Comparison of ENCODE assay signal across 11 mouse cellular contexts in genomic region chr17:28516881-28517280, GRCm38 (mm10). TPM values are rescaled to one million over a fixed set of nuclear protein-coding genes. Genes with fewer than 3 reads are reported as not detected.
DNase-seq lines count a peak whose midpoint lies in the region; ATAC-seq and TF ChIP-seq lines count a peak whose summit lies in the region.
"Had no signal": no experiment of that assay in that cellular context is flagged by ENCODE, and none has a peak within 500 bp of the region (broad histone marks: within the 10 kb centered on the region; RNA-seq: fewer than 3 reads in every experiment).

No protein-coding gene starts in this region.

- peaks cover 76% of the 10 kb centered on the region for H3K27me3 ChIP-seq in hindbrain, embryonic 10.5 days (ENCODE audit: insufficient read depth, poor library complexity, severe bottlenecking)
- H3K27me3 ChIP-seq in hindbrain, embryonic 11.5 days (ENCODE audit: control insufficient read depth, insufficient read depth, low read length) = peaks cover 7% of the 10 kb centered on the region; the same call in 1 of the 2 replicates
- H3K27me3 ChIP-seq in embryonic facial prominence, embryonic 10.5 days (replicated peaks; ENCODE audit: low read depth, poor library complexity, severe bottlenecking) = peaks cover 90% of the 10 kb centered on the region
- no peaks in the 10 kb centered on the region for H3K27me3 ChIP-seq in limb, embryonic 15.5 days

- H3K27ac ChIP-seq in hindbrain, embryonic 10.5 days = no peak overlapping the region
- no peak overlapping the region for H3K27ac ChIP-seq in hindbrain, embryonic 11.5 days (ENCODE audit: low read depth, low read length)
- H3K27ac ChIP-seq in embryonic facial prominence, embryonic 10.5 days (replicated peaks) = no peak overlapping the region
- H3K27ac ChIP-seq in limb, embryonic 15.5 days = peak overlapping the region; percentile 89
- no peak overlapping the region; the same call in 1 of the 2 replicates for H3K27ac ChIP-seq in left cerebral cortex, adult 2 months

- H3K9ac ChIP-seq in hindbrain, embryonic 11.5 days (ENCODE audit: low read depth, low read length) = no peak overlapping the region
- H3K9ac ChIP-seq in limb, embryonic 15.5 days = no peak overlapping the region

- intact Hi-C loops in left cerebral cortex, adult 2 months (cut with DNase I) = no loop called here

- no peak for ATAC-seq in hindbrain, embryonic 11.5 days (ENCODE audit: low FRiP score)
- ATAC-seq in limb, embryonic 15.5 days (ENCODE audit: insufficient number of reproducible peaks, low FRiP score, low TSS enrichment, low read depth) = no peak

- peaks cover 58% of the 10 kb centered on the region for H3K4me1 ChIP-seq in hindbrain, embryonic 10.5 days (replicated peaks)
- H3K4me1 ChIP-seq in hindbrain, embryonic 11.5 days (replicated peaks; ENCODE audit: control insufficient read depth, insufficient read depth, low read length) = 0 out of 2 replicates have a peak, but pooled peaks cover 2% of the 10 kb centered on the region
- H3K4me1 ChIP-seq in embryonic facial prominence, embryonic 10.5 days = peaks cover 63% of the 10 kb centered on the region
- peaks cover 51% of the 10 kb centered on the region for H3K4me1 ChIP-seq in limb, embryonic 15.5 days

- peak overlapping the region; percentile 59; the same call in 1 of the 2 replicates for H3K4me3 ChIP-seq in hindbrain, embryonic 10.5 days
- no peak overlapping the region for H3K4me3 ChIP-seq in hindbrain, embryonic 11.5 days (ENCODE audit: low read depth, low read length)
- peak overlapping the region; percentile 66; the same call in 1 of the 2 replicates for H3K4me3 ChIP-seq in embryonic facial prominence, embryonic 10.5 days
- peak overlapping the region; percentile 49; the same call in 1 of the 2 replicates for H3K4me3 ChIP-seq in limb, embryonic 15.5 days
- no peak overlapping the region for H3K4me3 ChIP-seq in left cerebral cortex, adult 2 months

- no peaks in the 10 kb centered on the region for H3K9me3 ChIP-seq in hindbrain, embryonic 10.5 days
- no peaks in the 10 kb centered on the region for H3K9me3 ChIP-seq in hindbrain, embryonic 11.5 days (ENCODE audit: control insufficient read depth, low read length)
- no peaks in the 10 kb centered on the region for H3K9me3 ChIP-seq in embryonic facial prominence, embryonic 10.5 days
- no peaks in the 10 kb centered on the region for H3K9me3 ChIP-seq in limb, embryonic 15.5 days

- no peak; the same call in 1 of the 2 replicates for TF ChIP-seq CTCF in left cerebral cortex, adult 2 months (IDR thresholded peaks at IDR 0.05)

- no peak overlapping the region for H3K4me2 ChIP-seq in hindbrain, embryonic 11.5 days (replicated peaks; ENCODE audit: low read depth, low read length)
- H3K4me2 ChIP-seq in limb, embryonic 15.5 days = peak overlapping the region; percentile 96

- 71% methylated on average over 4 of the region's 4 CpGs for WGBS in hindbrain, embryonic 10.5 days
- WGBS in hindbrain, embryonic 11.5 days = 70% methylated on average over 4 of the region's 4 CpGs
- 63% methylated on average over 4 of the region's 4 CpGs for WGBS in embryonic facial prominence, embryonic 10.5 days
- 77% methylated on average over 4 of the region's 4 CpGs for WGBS in limb, embryonic 15.5 days

- no peak for DNase-seq in hindbrain, embryonic 10.5 days (ENCODE audit: low spot score)
- no peak for DNase-seq in hindbrain, embryonic 11.5 days (ENCODE audit: low spot score)
- peak; percentile 70 for DNase-seq in 416B (ENCODE audit: low read depth)
- no peak for DNase-seq in embryonic facial prominence, embryonic 10.5 days (ENCODE audit: low spot score)
- DNase-seq in left cerebral cortex, adult 2 months (ENCODE audit: extremely low spot score in 1 of 2, low spot score in 2 of 2) = no peak
- DNase-seq in cerebellum, postnatal 10 days = no peak
- DNase-seq in gastrocnemius, postnatal 10 days = no peak

- H3K36me3 ChIP-seq in hindbrain, embryonic 10.5 days = no peaks in the 10 kb centered on the region
- H3K36me3 ChIP-seq in hindbrain, embryonic 11.5 days (ENCODE audit: control insufficient read depth, insufficient read depth, low read length) = no peaks in the 10 kb centered on the region
- no peaks in the 10 kb centered on the region for H3K36me3 ChIP-seq in embryonic facial prominence, embryonic 10.5 days (replicated peaks)
- no peaks in the 10 kb centered on the region for H3K36me3 ChIP-seq in limb, embryonic 15.5 days

RNA-seq across cellular contexts. Expression of gene Fkbp5, which starts 0.4 kb away (rescaled TPM):
- polyA plus RNA-seq in hindbrain, embryonic 10.5 days (2016; fragmentation: Nextera tagmentation; extraction: Ambion mirVana) = 34.3 and 37.9 TPM in 2 replicates
- polyA plus RNA-seq in hindbrain, embryonic 11.5 days (2014; fragmentation: Nextera tagmentation; extraction: Ambion mirVana) = 11.9 and 12.1 TPM in 2 replicates
- 32.0 and 32.8 TPM in 2 replicates for polyA plus RNA-seq in embryonic facial prominence, embryonic 10.5 days (2016; fragmentation: Nextera tagmentation; extraction: Ambion mirVana)
- 29.8 and 42.1 TPM in 2 replicates for polyA plus RNA-seq in limb, embryonic 15.5 days (2015; fragmentation: Nextera tagmentation; extraction: Ambion mirVana)
- total RNA-seq in left cerebral cortex, adult 2 months (2021) = 10 to 100 TPM; 51.5 to 54.4 TPM
- total RNA-seq in gastrocnemius, postnatal 10 days (2021) = 10 to 100 TPM in 1 of 2 experiments, 1 to 10 TPM in 1; 6.0 to 14.4 TPM

RNA-seq across cellular contexts. Expression of gene Armc12, which starts 13.7 kb away (rescaled TPM):
- polyA plus RNA-seq in hindbrain, embryonic 10.5 days (2016; fragmentation: Nextera tagmentation; extraction: Ambion mirVana) = not detected in 2 replicates
- polyA plus RNA-seq in hindbrain, embryonic 11.5 days (2014; fragmentation: Nextera tagmentation; extraction: Ambion mirVana) = not detected in 2 replicates
- polyA plus RNA-seq in embryonic facial prominence, embryonic 10.5 days (2016; fragmentation: Nextera tagmentation; extraction: Ambion mirVana) = not detected in 2 replicates
- polyA plus RNA-seq in limb, embryonic 15.5 days (2015; fragmentation: Nextera tagmentation; extraction: Ambion mirVana) = not detected in 2 replicates
- not detected for total RNA-seq in left cerebral cortex, adult 2 months (2021)
- not detected for total RNA-seq in gastrocnemius, postnatal 10 days (2021)
- total RNA-seq: megakaryocyte, adult 5-6 weeks had no signal

RNA-seq across cellular contexts. Expression of gene Clpsl2, which starts 32.3 kb away (rescaled TPM):
- not detected in 2 replicates for polyA plus RNA-seq in hindbrain, embryonic 10.5 days (2016; fragmentation: Nextera tagmentation; extraction: Ambion mirVana)
- polyA plus RNA-seq in hindbrain, embryonic 11.5 days (2014; fragmentation: Nextera tagmentation; extraction: Ambion mirVana) = not detected in 2 replicates
- polyA plus RNA-seq in embryonic facial prominence, embryonic 10.5 days (2016; fragmentation: Nextera tagmentation; extraction: Ambion mirVana) = not detected in 2 replicates
- not detected in 2 replicates for polyA plus RNA-seq in limb, embryonic 15.5 days (2015; fragmentation: Nextera tagmentation; extraction: Ambion mirVana)
- not detected for total RNA-seq in left cerebral cortex, adult 2 months (2021)
- total RNA-seq in gastrocnemius, postnatal 10 days (2021) = not detected
- total RNA-seq: megakaryocyte, adult 5-6 weeks had no signal
- polyA plus RNA-seq: inflammation-experienced regulatory T-cells, adult 6 months had no signal

RNA-seq across cellular contexts. Expression of gene Clps, which starts 43.7 kb away (rescaled TPM):
- polyA plus RNA-seq in hindbrain, embryonic 10.5 days (2016; fragmentation: Nextera tagmentation; extraction: Ambion mirVana) = not detected in 2 replicates
- polyA plus RNA-seq in hindbrain, embryonic 11.5 days (2014; fragmentation: Nextera tagmentation; extraction: Ambion mirVana) = not detected in 2 replicates
- not detected in 2 replicates for polyA plus RNA-seq in embryonic facial prominence, embryonic 10.5 days (2016; fragmentation: Nextera tagmentation; extraction: Ambion mirVana)
- 0.47 and 1.8 TPM in 2 replicates for polyA plus RNA-seq in limb, embryonic 15.5 days (2015; fragmentation: Nextera tagmentation; extraction: Ambion mirVana)
- total RNA-seq in left cerebral cortex, adult 2 months (2021) = not detected
- total RNA-seq in gastrocnemius, postnatal 10 days (2021) = not detected
- total RNA-seq: megakaryocyte, adult 5-6 weeks had no signal
- polyA plus RNA-seq: brain, embryonic 14.5 days; inflammation-experienced regulatory T-cells, adult 6 months had no signal

RNA-seq across cellular contexts. Expression of gene Lhfpl5, which starts 58.6 kb away (rescaled TPM):
- polyA plus RNA-seq in hindbrain, embryonic 10.5 days (2016; fragmentation: Nextera tagmentation; extraction: Ambion mirVana) = 1.9 and 2.1 TPM in 2 replicates
- polyA plus RNA-seq in hindbrain, embryonic 11.5 days (2014; fragmentation: Nextera tagmentation; extraction: Ambion mirVana) = 2.0 and 2.2 TPM in 2 replicates
- 1.1 TPM in 2 replicates for polyA plus RNA-seq in embryonic facial prominence, embryonic 10.5 days (2016; fragmentation: Nextera tagmentation; extraction: Ambion mirVana)
- polyA plus RNA-seq in limb, embryonic 15.5 days (2015; fragmentation: Nextera tagmentation; extraction: Ambion mirVana) = 0.40 and 0.60 TPM in 2 replicates
- 1 to 10 TPM; 3.3 to 4.7 TPM for total RNA-seq in left cerebral cortex, adult 2 months (2021)
- total RNA-seq in gastrocnemius, postnatal 10 days (2021) = not detected
- total RNA-seq: megakaryocyte, adult 5-6 weeks had no signal

Comparison
In these comparisons a context has a peak if more than half of its experiments do, and no peak if none do; other contexts are left out.
1. H3K4me3 ChIP-seq: peak in hindbrain, embryonic 10.5 days (single experiment), embryonic facial prominence, embryonic 10.5 days (single experiment) and limb, embryonic 15.5 days (single experiment); none in hindbrain, embryonic 11.5 days (single experiment) and left cerebral cortex, adult 2 months (single experiment).